Mouse (Mus musculus) liver, postnatal 0 days (tissue): Measurements from ENCODE around the gene Tspan33.

Source experiments
- CTCF ChIP-seq: sonication (generic); IDR thresholded peaks from 2 replicates; pipeline ENCODE4 v1.5.1; 2016; ENCODE audit warnings: antibody characterized with exemption, low read depth
- EP300 ChIP-seq: IDR thresholded peaks from 2 replicates; pipeline ENCODE4 v1.6.1; 2016; ENCODE audit warnings: antibody characterized with exemption, low read depth, mild to moderate bottlenecking

- no peak for TF ChIP-seq CTCF
- no peak for TF ChIP-seq EP300
Measured at GRCm38 (mm10) chr6:29681853-29682252, 12.2 kb upstream of the Tspan33 start.
